Mouse (Mus musculus): ENCODE measurements around the gene Tbx4.

Gene Tbx4

GRCm38 (mm10) chr11:85889056-85889729 lies 3.0 kb downstream of the Tbx4 start:
- no peak for TF ChIP-seq GATA4 (IDR thresholded peaks at IDR 0.05; ENCODE audit: insufficient replicate concordance, low read length)

- TF ChIP-seq GATA4 (IDR thresholded peaks at IDR 0.05; ENCODE audit: insufficient replicate concordance, low read length), result no peak
These were observed 3.7 kb downstream of the Tbx4 start for GRCm38 (mm10) chr11:85889730-85890562.

- TF ChIP-seq GATA4 (IDR thresholded peaks at IDR 0.05; ENCODE audit: insufficient replicate concordance, low read length), result no peak
These were observed 4.3 kb downstream of the Tbx4 start for GRCm38 (mm10) chr11:85890563-85890845.

- TF ChIP-seq GATA4 (IDR thresholded peaks at IDR 0.05; ENCODE audit: insufficient replicate concordance, low read length), result no peak
These were observed 4.9 kb downstream of the Tbx4 start for GRCm38 (mm10) chr11:85891010-85891691.

GRCm38 (mm10) chr11:85891692-85892040 lies 5.4 kb downstream of the Tbx4 start:
- TF ChIP-seq GATA4 (IDR thresholded peaks at IDR 0.05; ENCODE audit: insufficient replicate concordance, low read length), result no peak

GRCm38 (mm10) chr11:85892771-85893170 lies 6.5 kb downstream of the Tbx4 start:
- no peak for TF ChIP-seq GATA4 (IDR thresholded peaks at IDR 0.05; ENCODE audit: insufficient replicate concordance, low read length)

- TF ChIP-seq GATA4 (IDR thresholded peaks at IDR 0.05; ENCODE audit: insufficient replicate concordance, low read length), result no peak
These were observed 7.3 kb downstream of the Tbx4 start for GRCm38 (mm10) chr11:85893400-85894135.

- no peak for TF ChIP-seq GATA4 (IDR thresholded peaks at IDR 0.05; ENCODE audit: insufficient replicate concordance, low read length)
These were observed 7.9 kb downstream of the Tbx4 start for GRCm38 (mm10) chr11:85894136-85894530.

- no peak; the same call in 1 of the 2 replicates for TF ChIP-seq GATA4 (IDR thresholded peaks at IDR 0.05; ENCODE audit: insufficient replicate concordance, low read length)
These were observed 8.7 kb downstream of the Tbx4 start for GRCm38 (mm10) chr11:85894731-85895545.

GRCm38 (mm10) chr11:85896335-85896985 lies 10.2 kb downstream of the Tbx4 start:
- no peak for TF ChIP-seq GATA4 (IDR thresholded peaks at IDR 0.05; ENCODE audit: insufficient replicate concordance, low read length)

- TF ChIP-seq GATA4 (IDR thresholded peaks at IDR 0.05; ENCODE audit: insufficient replicate concordance, low read length), result no peak
These were observed 14.1 kb downstream of the Tbx4 start for GRCm38 (mm10) chr11:85900291-85900690.

GRCm38 (mm10) chr11:85909514-85909913 lies 23.3 kb downstream of the Tbx4 start:
- TF ChIP-seq GATA4 (IDR thresholded peaks at IDR 0.05; ENCODE audit: insufficient replicate concordance, low read length), result no peak

- no peak for TF ChIP-seq GATA4 (IDR thresholded peaks at IDR 0.05; ENCODE audit: insufficient replicate concordance, low read length)
These were observed 23.9 kb downstream of the Tbx4 start for GRCm38 (mm10) chr11:85910133-85910532.

GRCm38 (mm10) chr11:85913506-85913905 lies 27.3 kb downstream of the Tbx4 start:
- TF ChIP-seq GATA4 (IDR thresholded peaks at IDR 0.05; ENCODE audit: insufficient replicate concordance, low read length), result no peak
